In genomic region chr11:16781604-16782003, GRCm38 (mm10) we compare ENCODE assay signal across 21 mouse cellular contexts.
"Had no signal": no experiment of that assay in that cellular context is flagged by ENCODE, and none has a peak within 500 bp of the region (broad histone marks: within the 10 kb centered on the region; RNA-seq: fewer than 3 reads in every experiment).

No protein-coding gene starts in this region.

- H3K27me3 ChIP-seq: limb, embryonic 13.5 days; midbrain, embryonic 12.5 days; midbrain, embryonic 15.5 days; neural tube, embryonic 12.5 days; neural tube, embryonic 15.5 days had no signal

- ATAC-seq: lung, postnatal 0 days; midbrain, embryonic 15.5 days had no signal

- DNase-seq: kidney, adult 8-10 months; kidney, postnatal 14 days; kidney, postnatal 4 days; layer of hippocampus, adult 9-11 months; liver; liver, postnatal 0 days; lung, embryonic 14.5 days; retina, postnatal 1 day; right cerebral cortex, postnatal 25 days; thymus, adult 18-20 months; thymus, postnatal 36 days had no signal

- H3K9me3 ChIP-seq: limb, embryonic 10.5 days; limb, embryonic 13.5 days; midbrain, embryonic 12.5 days; midbrain, embryonic 15.5 days; neural tube, embryonic 12.5 days; neural tube, embryonic 15.5 days had no signal

- H3K4me2 ChIP-seq: limb, embryonic 13.5 days; lung, embryonic 14.5 days; midbrain, embryonic 12.5 days; midbrain, embryonic 15.5 days; neural tube, embryonic 12.5 days; neural tube, embryonic 15.5 days had no signal

- H3K4me3 ChIP-seq: layer of hippocampus, adult 2 months; limb, embryonic 10.5 days; limb, embryonic 13.5 days; midbrain, embryonic 12.5 days; midbrain, embryonic 15.5 days; neural tube, embryonic 12.5 days; neural tube, embryonic 15.5 days had no signal

- H3K27ac ChIP-seq: layer of hippocampus, adult 2 months; limb, embryonic 10.5 days; limb, embryonic 13.5 days; liver, embryonic 14.5 days; macrophage; midbrain, embryonic 12.5 days; midbrain, embryonic 15.5 days; neural tube, embryonic 12.5 days; neural tube, embryonic 15.5 days had no signal

- H3K36me3 ChIP-seq: limb, embryonic 10.5 days; limb, embryonic 13.5 days; midbrain, embryonic 12.5 days; midbrain, embryonic 15.5 days; neural tube, embryonic 12.5 days; neural tube, embryonic 15.5 days had no signal

- H3K4me1 ChIP-seq: midbrain, embryonic 15.5 days; neural tube, embryonic 12.5 days; neural tube, embryonic 15.5 days had no signal

- H3K9ac ChIP-seq: limb, embryonic 13.5 days; liver, embryonic 14.5 days; liver, postnatal 0 days; lung, embryonic 14.5 days; midbrain, embryonic 12.5 days; midbrain, embryonic 15.5 days; neural tube, embryonic 12.5 days; neural tube, embryonic 15.5 days had no signal
